Mouse (Mus musculus) adrenal gland, postnatal 4 days (tissue): ENCODE data around the gene Mybpc1. TPM values are rescaled to one million over a fixed set of nuclear protein-coding genes. Genes with fewer than 3 reads are reported as not detected.
"Not testable (repeated sequence)": the region's sequence is repeated elsewhere in the genome, so short reads cannot be mapped to it uniquely, and the experiment has no call there.

Source experiments
- DNase-seq, 2 experiments: peaks; one replicate each; pipeline ENCODE4 v3.0.0; 2021 to 2022; ENCODE audit warnings: low spot score in 2 of 2, mixed read lengths in 2 of 2
- total RNA-seq, 2 experiments: library from RNA; stranded (reverse); gene quantifications; 2 replicates each; pipeline ENCODE4 v1.2.3; 2021

The Mybpc1 gene
- total RNA-seq, 2 experiments from 2014 or later: 28.9 to 88.8 TPM

DNA sequence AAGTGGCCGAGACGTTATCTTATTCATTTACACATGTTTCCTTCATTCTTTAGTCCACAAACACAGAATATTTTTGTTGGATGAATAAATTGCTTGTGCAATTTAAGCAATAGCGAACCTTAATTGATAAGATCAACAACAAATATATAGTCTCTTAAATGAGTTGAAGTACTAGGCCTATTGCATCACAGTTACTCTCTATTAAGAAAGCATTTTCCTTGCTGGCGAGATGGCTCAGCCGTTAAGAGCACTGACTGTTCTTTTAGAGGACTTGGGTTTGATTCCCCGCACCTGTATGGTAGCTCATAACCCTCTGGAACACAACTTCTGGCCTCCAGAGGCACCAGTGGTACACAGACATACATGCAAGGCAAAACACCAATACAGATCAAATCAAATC, 47.9 kb downstream of the Mybpc1 start:
- DNase-seq: no peak

DNA sequence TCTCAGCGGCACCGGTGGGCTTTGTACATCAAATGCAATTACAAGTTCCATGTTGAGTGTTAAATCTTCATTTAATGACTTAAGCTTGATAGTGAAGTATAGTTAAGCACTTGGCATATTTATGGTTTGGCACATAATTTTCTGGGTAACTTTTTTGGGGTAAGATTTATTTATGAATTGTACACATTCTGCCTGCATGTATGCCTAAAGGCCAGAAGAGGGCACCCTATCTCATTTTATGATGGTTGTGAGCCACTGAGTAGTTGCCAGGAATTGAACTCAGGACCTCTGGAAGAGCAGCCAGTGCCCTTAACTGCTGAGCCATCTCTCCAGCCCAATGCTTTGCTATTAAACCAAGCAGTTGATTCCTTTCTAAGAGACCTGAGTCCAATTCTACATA, 52.2 kb downstream of the Mybpc1 start:
- DNase-seq: no peak

DNA sequence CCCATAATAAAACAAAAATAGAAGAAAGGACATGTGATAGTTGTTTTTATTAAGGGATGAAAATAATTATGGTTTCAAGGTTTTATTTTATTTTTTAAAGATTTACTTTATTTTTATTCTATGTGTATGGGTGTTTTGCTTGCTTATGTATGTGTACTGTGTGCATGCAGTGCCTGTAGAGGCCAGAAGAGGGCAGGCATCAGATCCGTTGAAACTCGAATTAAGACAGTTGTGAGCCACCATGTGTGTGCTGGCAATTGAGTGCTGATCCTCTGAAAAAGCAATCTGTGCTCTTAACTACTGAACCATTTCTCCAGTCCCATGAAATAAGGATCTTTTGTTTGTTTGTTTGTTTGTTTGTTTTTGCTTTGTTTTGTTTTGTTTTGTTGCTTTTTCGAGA, 54.7 kb downstream of the Mybpc1 start:
- DNase-seq: no peak

GRCm38 (mm10) chr10:88547635-88548034, 57.3 kb downstream of the Mybpc1 start:
- DNase-seq: no peak

- DNase-seq: no peak
These were observed 74.3 kb downstream of the Mybpc1 start for GRCm38 (mm10) chr10:88530631-88531030.

- DNase-seq: no peak
These were observed 80.9 kb downstream of the Mybpc1 start for GRCm38 (mm10) chr10:88524016-88524415.

GRCm38 (mm10) chr10:88523212-88523611, 81.7 kb downstream of the Mybpc1 start:
- no peak for DNase-seq

- DNase-seq: no peak
These were observed 82.2 kb downstream of the Mybpc1 start for GRCm38 (mm10) chr10:88522795-88523194.

- not testable (repeated sequence) for DNase-seq
These were observed 89.9 kb downstream of the Mybpc1 start for GRCm38 (mm10) chr10:88515049-88515448.

- DNase-seq: peak; percentile 18 to 43
These were observed 90.5 kb downstream of the Mybpc1 start for GRCm38 (mm10) chr10:88514495-88514894.

DNA sequence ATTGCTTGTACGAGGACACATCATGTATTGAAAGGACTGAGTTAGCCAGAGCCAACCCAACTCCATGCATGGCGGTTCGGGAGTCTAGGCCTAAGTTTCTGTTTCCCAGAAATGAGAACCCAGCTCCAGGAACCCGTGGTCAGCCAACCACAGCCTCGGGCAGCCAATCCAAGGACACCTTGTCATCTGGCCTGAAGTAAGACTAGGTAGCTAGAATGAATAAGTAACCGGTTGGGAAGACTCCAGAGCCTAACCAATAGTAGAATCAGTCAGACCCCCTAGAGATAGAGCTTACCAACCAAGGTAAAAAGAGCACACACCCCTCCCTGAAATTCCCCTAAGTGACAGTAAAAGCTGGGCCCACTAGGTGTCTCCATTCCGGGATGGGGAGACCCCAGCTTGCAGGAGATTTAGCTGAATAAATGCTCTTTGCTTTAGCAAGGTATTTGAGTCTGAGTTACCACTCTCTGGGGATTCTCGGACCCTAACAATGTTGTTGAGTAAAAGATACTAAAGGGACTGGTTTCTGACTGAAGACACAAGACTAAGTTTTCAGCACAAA, 91.3 kb downstream of the Mybpc1 start:
- DNase-seq: no peak

GRCm38 (mm10) chr10:88511355-88511754, 93.6 kb downstream of the Mybpc1 start:
- no peak for DNase-seq

GRCm38 (mm10) chr10:88510503-88511271, 94.3 kb downstream of the Mybpc1 start:
- DNase-seq: no peak

DNA sequence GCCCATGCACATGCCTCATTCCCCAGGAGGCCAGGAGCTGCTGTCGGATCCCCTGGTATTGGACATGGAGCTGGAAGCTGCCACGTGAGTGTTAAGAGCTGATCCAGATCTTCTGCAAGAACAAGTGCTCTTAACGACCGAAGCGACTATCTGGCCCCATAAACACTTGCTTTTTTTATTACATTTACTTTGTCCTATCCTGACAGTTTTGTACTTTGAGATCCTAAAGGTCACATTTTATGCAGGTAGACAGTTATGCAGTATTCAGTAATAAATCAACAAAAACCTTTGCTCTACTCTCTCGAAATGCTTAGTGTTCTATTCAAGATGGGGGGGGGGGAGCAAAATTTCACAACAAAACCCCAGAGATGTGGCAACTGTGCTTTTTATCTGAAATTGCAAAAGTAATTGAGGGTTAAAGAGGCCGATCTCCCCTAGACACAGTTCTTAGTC, 97.2 kb downstream of the Mybpc1 start:
- no peak for DNase-seq

- DNase-seq: no peak
These were observed 99.7 kb downstream of the Mybpc1 start for GRCm38 (mm10) chr10:88505256-88505655.

DNA sequence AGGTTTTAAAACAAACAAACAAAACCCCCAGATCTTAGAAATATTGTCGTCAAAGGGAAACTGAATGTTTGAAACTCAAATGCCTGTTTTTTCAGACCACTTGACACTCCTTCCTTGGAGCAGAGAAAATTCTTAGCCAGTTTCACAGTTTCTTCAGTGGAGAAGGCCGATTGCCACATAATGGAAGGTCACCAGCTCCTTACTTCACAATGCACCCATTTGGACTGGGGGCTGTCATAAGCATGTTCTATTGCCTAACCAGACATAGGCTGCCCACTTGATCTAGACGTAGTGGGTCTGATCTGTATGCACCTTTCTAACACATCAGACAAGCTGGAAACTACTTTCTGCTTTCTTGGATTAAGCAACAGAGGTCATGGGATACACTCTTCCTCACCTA, 100.5 kb downstream of the Mybpc1 start:
- no peak for DNase-seq

GRCm38 (mm10) chr10:88503421-88504314, 101.3 kb downstream of the Mybpc1 start, which contains the start of gene Chpt1:
Gene Chpt1 (minus strand): TSS chr10:88504073.
- peak; percentile 79 to 81 for DNase-seq

DNA sequence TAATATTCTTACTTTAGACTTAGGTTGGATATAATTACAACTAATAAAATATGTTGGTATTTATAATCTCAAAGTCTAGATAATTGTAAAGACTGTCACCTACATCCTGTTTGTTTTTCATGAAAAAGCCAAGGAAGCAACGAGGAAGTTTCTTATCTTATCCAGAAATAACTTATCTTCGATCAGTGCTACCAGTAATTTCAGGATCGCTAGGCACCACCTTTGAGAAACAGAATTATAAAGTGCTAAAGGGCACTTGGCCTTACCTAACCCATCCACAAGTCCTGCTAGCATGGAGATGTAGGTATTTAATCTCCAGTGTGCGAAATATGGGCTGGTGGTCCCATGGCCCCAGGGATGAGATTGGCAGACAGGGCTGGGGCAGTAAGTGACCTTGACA, 102.0 kb downstream of the Mybpc1 start:
- no peak for DNase-seq

DNA sequence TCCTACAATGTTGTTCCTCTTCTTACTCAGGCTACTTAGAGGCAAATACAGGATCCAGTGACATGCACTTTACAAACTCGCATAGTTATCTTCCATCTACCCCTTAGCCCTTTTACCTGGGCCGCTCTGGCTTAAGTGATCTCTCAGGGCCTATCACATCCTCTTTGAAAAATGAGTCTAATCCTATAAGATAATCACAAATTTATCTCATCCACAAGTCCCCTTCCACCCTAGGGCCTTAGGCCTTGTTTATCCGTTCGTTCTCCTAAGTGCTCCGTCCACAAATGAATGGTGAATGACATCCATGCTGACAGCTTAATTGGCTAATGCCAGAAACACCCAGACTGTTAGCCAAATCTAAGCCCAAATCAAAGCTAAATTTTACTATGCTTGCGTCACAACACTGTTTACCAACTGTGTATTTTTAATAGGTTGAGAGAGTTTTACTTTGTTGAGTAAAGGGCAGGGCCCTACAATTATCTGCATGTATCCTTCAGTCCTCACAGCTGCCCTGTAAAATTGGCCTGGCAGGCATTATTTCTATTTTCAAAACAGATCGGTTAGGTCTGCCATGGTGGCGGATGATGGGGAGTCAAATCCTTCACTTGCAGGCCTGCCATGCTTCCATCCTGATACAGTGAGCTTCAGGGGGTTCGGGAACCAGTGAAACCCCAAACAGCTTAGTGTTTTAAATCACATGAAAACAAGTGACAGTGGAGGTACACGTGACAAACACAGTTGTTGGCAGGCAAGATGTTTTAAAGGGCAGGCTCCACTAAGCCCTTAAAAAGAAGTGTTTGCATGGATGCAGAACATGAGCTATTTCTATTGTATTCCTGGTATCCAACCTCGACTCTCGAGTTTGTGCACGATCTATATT, 102.8 kb downstream of the Mybpc1 start:
- no peak for DNase-seq

- DNase-seq: no peak
These were observed 103.6 kb downstream of the Mybpc1 start for GRCm38 (mm10) chr10:88501370-88501769.

DNA sequence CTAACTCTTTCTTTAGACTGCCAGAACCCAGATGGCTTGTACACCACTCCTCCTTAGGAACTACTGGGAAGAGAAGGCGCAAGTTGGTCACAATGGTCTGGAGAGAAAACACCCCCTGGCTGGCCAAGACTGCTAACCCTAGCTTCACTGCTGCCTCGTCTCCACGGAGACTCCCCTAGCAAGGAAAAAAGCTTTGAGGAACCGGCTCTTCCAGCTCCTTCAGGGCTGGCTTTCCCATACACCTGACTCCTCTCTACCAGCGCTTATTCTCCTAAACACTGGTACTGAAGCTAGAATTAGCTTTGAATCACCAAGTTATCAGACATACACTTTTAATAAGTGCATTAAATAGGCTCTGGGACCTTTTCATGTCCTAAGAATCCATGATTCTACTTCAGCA, 105.0 kb downstream of the Mybpc1 start:
- no peak for DNase-seq
